Mouse (Mus musculus) megakaryocyte, embryonic 14.5 days (primary cell): ENCODE results near the gene Rxrb.

Source experiments
- FLI1 ChIP-seq: IDR thresholded peaks from 2 replicates; pipeline ENCODE4 v1.6.1; 2012; ENCODE audit warnings: low read length, inconsistent platforms, mixed read lengths
- GATA1 ChIP-seq: IDR thresholded peaks from 3 replicates; pipeline ENCODE4 v1.6.1; 2012; ENCODE audit warnings: mixed read lengths, low read length, inconsistent platforms, borderline replicate concordance

- TF ChIP-seq GATA1, result no peak
- TF ChIP-seq FLI1, result no peak
Measured at GRCm38 (mm10) chr17:34029890-34030595, 1.6 kb upstream of the Rxrb start.
